Mouse (Mus musculus): Measurements from ENCODE around the gene Onecut1.

DNA sequence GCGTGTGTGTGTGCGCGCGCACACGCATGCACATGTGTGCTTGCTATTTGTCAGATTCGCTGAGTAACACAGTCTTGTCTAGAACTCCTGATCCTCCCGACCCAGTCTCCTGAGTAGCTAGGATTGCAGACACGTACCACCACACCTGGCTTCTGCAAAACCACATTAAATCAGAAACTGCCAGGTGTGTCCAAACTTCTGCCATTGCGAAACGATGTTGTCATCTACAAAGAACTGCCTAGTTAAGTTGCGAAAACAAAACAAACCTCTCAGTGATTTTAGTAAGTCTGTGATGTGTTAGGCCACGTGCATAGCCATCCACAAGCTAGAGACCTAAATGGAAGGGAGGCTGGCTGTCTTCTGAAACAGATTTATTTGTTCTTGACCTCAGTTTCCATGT, 58.7 kb downstream of the Onecut1 start:
- TF ChIP-seq CTCF (IDR thresholded peaks at IDR 0.05; ENCODE audit: low read depth) (no peak), EP300 (IDR thresholded peaks at IDR 0.05; ENCODE audit: low read depth) (peak; percentile 31; the same call in 1 of the 2 replicates)
